Mouse (Mus musculus) kidney, adult 2 months (tissue): ENCODE data around the gene Bloc1s1. TPM values are rescaled to one million over a fixed set of nuclear protein-coding genes. Genes with fewer than 3 reads are reported as not detected.

Experiments used
- DNase-seq: peaks from one replicate; pipeline ENCODE4 v3.0.0; 2021
- H3K27ac ChIP-seq: fragments of 200-500 bp; 2 replicates; pipeline ENCODE4 v1.5.1; 2012; ENCODE audit warnings: low read depth, low read length, control low read depth, inconsistent platforms; ENCODE audit not compliant: insufficient read depth
- H3K27me3 ChIP-seq: fragments of 200-500 bp; replicated peaks from 2 replicates; pipeline ENCODE4 v1.6.1; 2012; ENCODE audit warnings: mild to moderate bottlenecking, moderate library complexity, low read length, inconsistent platforms; ENCODE audit not compliant: control insufficient read depth, insufficient read depth
- H3K36me3 ChIP-seq: fragments of 200-500 bp; 2 replicates; pipeline ENCODE4 v1.6.1; 2012; ENCODE audit warnings: mild to moderate bottlenecking, moderate library complexity, low read length, inconsistent platforms; ENCODE audit not compliant: control insufficient read depth, insufficient read depth
- H3K4me1 ChIP-seq: fragments of 200-500 bp; 2 replicates; pipeline ENCODE4 v1.6.1; 2011; ENCODE audit warnings: low read length; ENCODE audit not compliant: control insufficient read depth, insufficient read depth
- H3K4me3 ChIP-seq: fragments of 200-500 bp; 2 replicates; pipeline ENCODE4 v1.5.1; 2011; ENCODE audit warnings: mild to moderate bottlenecking, low read depth, low read length, control low read depth; ENCODE audit not compliant: insufficient read depth
- CTCF ChIP-seq: fragments of 200-500 bp; conservative IDR thresholded peaks from 2 replicates; pipeline ENCODE4 v1.5.1; 2011; ENCODE audit warnings: low read depth, mild to moderate bottlenecking, control low read depth, low read length, moderate library complexity, mixed read lengths; ENCODE audit not compliant: insufficient read depth, insufficient read length
- POLR2A ChIP-seq: fragments of 200-500 bp; IDR thresholded peaks from one replicate; pipeline ENCODE4 v1.6.1; 2011; ENCODE audit warnings: low read depth, low read length, control low read depth
- WGBS: fragments of 180-500 bp; shearing (Covaris S2); methylation state at CpG from one replicate; pipeline ENCODE4 v1.1.7; 2018; 5-methylcytosine and 5-hydroxymethylcytosine counted together
- polyA plus RNA-seq: library from polyadenylated mRNA; depleted of rRNA; stranded (reverse); fragments of >200 nt; gene quantifications from 2 replicates; pipeline ENCODE4 v1.2.3, GENCODE M21; 2012

The Bloc1s1 gene
- polyA plus RNA-seq, 1 experiment = 365 TPM

GRCm38 (mm10) chr10:128960142-128960541 lies 36.3 kb upstream of the Bloc1s1 start:
- no peaks in the 10 kb centered on the region for H3K27me3 ChIP-seq
- DNase-seq = no peak
- peaks cover 8% of the 10 kb centered on the region; the same call in 1 of the 2 replicates for H3K4me1 ChIP-seq
- H3K4me3 ChIP-seq = peak overlapping the region; percentile 47
- whole genome bisulfite sequencing = 43% methylated on average over 4 of the region's 4 CpGs
- no peaks in the 10 kb centered on the region for H3K36me3 ChIP-seq
- no peak for TF ChIP-seq POLR2A
- no peak for TF ChIP-seq CTCF
- peak overlapping the region; percentile 89 for H3K27ac ChIP-seq

GRCm38 (mm10) chr10:128958340-128958739 lies 34.5 kb upstream of the Bloc1s1 start:
- peak; percentile 51 for DNase-seq
- Histone ChIP-seq H3K36me3 (no peaks in the 10 kb centered on the region), H3K27me3 (no peaks in the 10 kb centered on the region), H3K27ac (peak overlapping the region; percentile 1; the same call in 1 of the 2 replicates), H3K4me1 (no peaks in the 10 kb centered on the region), H3K4me3 (peak overlapping the region; percentile 2; the same call in 1 of the 2 replicates)
- TF ChIP-seq POLR2A = no peak
- 0 out of 2 replicates have a peak, but pooled peaks have one; percentile 8 for TF ChIP-seq CTCF
- WGBS = 58% methylated on average over 10 of the region's 10 CpGs

- H3K27ac ChIP-seq = no peak overlapping the region
- no peaks in the 10 kb centered on the region for H3K36me3 ChIP-seq
- H3K27me3 ChIP-seq = no peaks in the 10 kb centered on the region
- no peaks in the 10 kb centered on the region for H3K4me1 ChIP-seq
- WGBS = 53% methylated on average over 16 of the region's 16 CpGs
- TF ChIP-seq CTCF (no peak), POLR2A (no peak)
- no peak for DNase-seq
- H3K4me3 ChIP-seq = no peak overlapping the region
Measured at GRCm38 (mm10) chr10:128950208-128950887, 26.5 kb upstream of the Bloc1s1 start.

GRCm38 (mm10) chr10:128947496-128947895 lies 23.7 kb upstream of the Bloc1s1 start:
- H3K4me3 ChIP-seq = no peak overlapping the region
- no peak overlapping the region for H3K27ac ChIP-seq
- no peaks in the 10 kb centered on the region for H3K27me3 ChIP-seq
- TF ChIP-seq POLR2A (no peak), CTCF (no peak)
- 94% methylated on average over 4 of the region's 4 CpGs for WGBS
- no peaks in the 10 kb centered on the region for H3K4me1 ChIP-seq
- no peaks in the 10 kb centered on the region for H3K36me3 ChIP-seq
- DNase-seq = no peak

GRCm38 (mm10) chr10:128945675-128946074 lies 21.8 kb upstream of the Bloc1s1 start:
- Histone ChIP-seq H3K4me3 (no peak overlapping the region), H3K27me3 (no peaks in the 10 kb centered on the region), H3K36me3 (no peaks in the 10 kb centered on the region), H3K4me1 (no peaks in the 10 kb centered on the region), H3K27ac (no peak overlapping the region)
- WGBS = 27% methylated on average over 3 of the region's 3 CpGs
- DNase-seq = peak; percentile 69
- TF ChIP-seq CTCF (peak; percentile 98), POLR2A (no peak)

- 89% methylated on average over 10 of the region's 10 CpGs for WGBS
- TF ChIP-seq CTCF (no peak), POLR2A (no peak)
- H3K4me1 ChIP-seq = peaks cover 9% of the 10 kb centered on the region; the same call in 1 of the 2 replicates
Measured at GRCm38 (mm10) chr10:128940475-128941061, 16.7 kb upstream of the Bloc1s1 start.

GRCm38 (mm10) chr10:128938974-128939373 lies 15.1 kb upstream of the Bloc1s1 start:
- Histone ChIP-seq H3K36me3 (no peaks in the 10 kb centered on the region), H3K4me1 (peaks cover 14% of the 10 kb centered on the region), H3K27me3 (no peaks in the 10 kb centered on the region), H3K4me3 (no peak overlapping the region), H3K27ac (peak overlapping the region; percentile 26; the same call in 1 of the 2 replicates)
- TF ChIP-seq POLR2A = no peak
- WGBS = 38% methylated on average over 5 of the region's 5 CpGs
- DNase-seq = peak; percentile 76

More at GRCm38 (mm10) chr10:128940475-128941061, 16.7 kb upstream of the Bloc1s1 start:
- Histone ChIP-seq H3K36me3 (no peaks in the 10 kb centered on the region), H3K27ac (no peak overlapping the region), H3K4me3 (no peak overlapping the region), H3K27me3 (no peaks in the 10 kb centered on the region)
- DNase-seq = no peak

GRCm38 (mm10) chr10:128938457-128938856 lies 14.6 kb upstream of the Bloc1s1 start:
- Histone ChIP-seq H3K27me3 (no peaks in the 10 kb centered on the region), H3K4me1 (peaks cover 14% of the 10 kb centered on the region), H3K36me3 (no peaks in the 10 kb centered on the region), H3K4me3 (no peak overlapping the region), H3K27ac (no peak overlapping the region)
- 47% methylated on average over 9 of the region's 9 CpGs for WGBS
- no peak for TF ChIP-seq POLR2A
- TF ChIP-seq CTCF = no peak
- peak; percentile 96 for DNase-seq
